Mouse (Mus musculus) midbrain, embryonic 10.5 days (tissue): ENCODE measurements at regions not wholly inside any gene's neighbourhood (a gene's known extent, or its start where the extent isn't known, plus 50 kb on each side); places are given as distances from the start of the nearest gene placed in this dataset.

Experiments used
- DNase-seq: peaks from one replicate; pipeline ENCODE4 v3.0.0-alpha.2; 2017; ENCODE audit warnings: low spot score
- H3K27ac ChIP-seq: fragments of 300-500 bp; sonication (generic); replicated peaks from 2 replicates; pipeline ENCODE4 v1.5.1; 2016; ENCODE audit warnings: mild to moderate bottlenecking
- H3K27me3 ChIP-seq: fragments of 300-500 bp; sonication (generic); 2 replicates; pipeline ENCODE4 v1.6.1; 2016; ENCODE audit warnings: low read depth, mild to moderate bottlenecking; ENCODE audit not compliant: poor library complexity, severe bottlenecking
- H3K36me3 ChIP-seq: fragments of 300-500 bp; sonication (generic); 2 replicates; pipeline ENCODE4 v1.6.1; 2016; ENCODE audit warnings: mild to moderate bottlenecking, moderate library complexity
- H3K4me1 ChIP-seq: fragments of 300-500 bp; sonication (generic); 2 replicates; pipeline ENCODE4 v1.6.1; 2016
- H3K4me3 ChIP-seq: fragments of 300-500 bp; sonication (generic); 2 replicates; pipeline ENCODE4 v1.5.1; 2016; ENCODE audit warnings: mild to moderate bottlenecking, moderate library complexity
- H3K9me3 ChIP-seq: fragments of 300-500 bp; sonication (generic); replicated peaks from 2 replicates; pipeline ENCODE4 v1.6.1; 2016; ENCODE audit warnings: mild to moderate bottlenecking
- whole genome bisulfite sequencing: fragments of 180-500 bp; shearing (Covaris S2); methylation state at CpG from one replicate; pipeline ENCODE4 v1.1.7; 2016; 5-methylcytosine and 5-hydroxymethylcytosine counted together

- DNase-seq: peak; percentile 22
- no peaks in the 10 kb centered on the region for H3K9me3 ChIP-seq
- H3K4me3 ChIP-seq: no peak overlapping the region
- H3K36me3 ChIP-seq: no peaks in the 10 kb centered on the region
- no peak overlapping the region for H3K27ac ChIP-seq
- no peaks in the 10 kb centered on the region for H3K27me3 ChIP-seq
- no peaks in the 10 kb centered on the region for H3K4me1 ChIP-seq
- WGBS: 13% methylated on average over 8 of the region's 8 CpGs
Observed at GRCm38 (mm10) chr15:26469901-26470383, 161.1 kb downstream of the March11 start.

DNA sequence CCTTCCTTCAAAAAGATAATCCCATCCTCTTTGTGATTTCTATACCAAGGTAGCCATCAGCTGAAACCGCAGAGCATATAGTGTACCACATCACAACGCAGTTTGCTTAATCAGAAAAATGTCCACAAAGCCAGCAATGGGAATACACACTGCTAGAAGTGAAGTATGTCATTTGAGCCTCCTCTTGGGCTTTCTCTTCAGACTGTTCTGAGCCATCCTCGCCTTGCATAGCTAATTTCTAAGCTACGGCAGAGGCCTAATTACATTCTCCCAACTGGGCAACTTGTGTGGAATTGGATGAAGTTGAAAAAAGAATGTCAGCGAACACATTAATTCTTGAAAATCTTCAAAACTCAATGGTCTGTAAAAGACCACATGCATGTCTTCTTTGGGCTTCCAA, 178.5 kb downstream of the March11 start:
- Histone ChIP-seq H3K4me1 (no peaks in the 10 kb centered on the region), H3K9me3 (no peaks in the 10 kb centered on the region), H3K4me3 (no peak overlapping the region), H3K36me3 (no peaks in the 10 kb centered on the region), H3K27ac (no peak overlapping the region), H3K27me3 (no peaks in the 10 kb centered on the region)
- no peak for DNase-seq
- 87% methylated on average over 5 of the region's 5 CpGs for WGBS
